Mouse (Mus musculus) small intestine, adult 2 months (tissue): ENCODE data around the gene Kcnmb1. TPM values are rescaled to one million over a fixed set of nuclear protein-coding genes. Genes with fewer than 3 reads are reported as not detected.
A peak's percentile ranks its signal among the peaks of the same experiment; 100 is the strongest.

Source experiments
- H3K27ac ChIP-seq: fragments of 200-500 bp; 2 replicates; pipeline ENCODE4 v1.5.1; 2012; ENCODE audit warnings: low read depth, low read length, control low read depth, inconsistent platforms; ENCODE audit not compliant: insufficient read depth
- H3K27me3 ChIP-seq: fragments of 200-500 bp; 2 replicates; pipeline ENCODE4 v1.6.1; 2012; ENCODE audit warnings: mild to moderate bottlenecking, moderate library complexity, low read length, inconsistent platforms; ENCODE audit not compliant: control insufficient read depth, insufficient read depth
- H3K36me3 ChIP-seq: fragments of 200-500 bp; 2 replicates; pipeline ENCODE4 v1.6.1; 2012; ENCODE audit warnings: mild to moderate bottlenecking, low read length, control low read depth, inconsistent platforms; ENCODE audit not compliant: control insufficient read depth, insufficient read depth
- H3K4me1 ChIP-seq: fragments of 200-500 bp; 2 replicates; pipeline ENCODE4 v1.6.1; 2012; ENCODE audit warnings: low read length, inconsistent platforms, mixed read lengths; ENCODE audit not compliant: control insufficient read depth, insufficient read depth, insufficient read length
- H3K4me3 ChIP-seq: fragments of 200-500 bp; 2 replicates; pipeline ENCODE4 v1.5.1; 2012; ENCODE audit warnings: low read depth, mild to moderate bottlenecking, control low read depth, inconsistent platforms, low read length, moderate library complexity
- CTCF ChIP-seq: fragments of 200-500 bp; IDR thresholded peaks from 2 replicates; pipeline ENCODE4 v1.5.1; 2012; ENCODE audit warnings: low read depth, mild to moderate bottlenecking, control low read depth, inconsistent platforms, low read length, moderate library complexity, mixed read lengths; ENCODE audit not compliant: insufficient replicate concordance, insufficient read length; ENCODE audit errors: extremely low read depth
- POLR2A ChIP-seq: fragments of 200-500 bp; IDR thresholded peaks from 2 replicates; pipeline ENCODE4 v1.6.1; 2012; ENCODE audit warnings: low read depth, mild to moderate bottlenecking, control low read depth, inconsistent platforms, low read length, moderate library complexity
- WGBS: fragments of 180-500 bp; shearing (Covaris S2); methylation state at CpG from one replicate; pipeline ENCODE4 v1.1.7; 2018; 5-methylcytosine and 5-hydroxymethylcytosine counted together
- polyA plus RNA-seq: library from polyadenylated mRNA; depleted of rRNA; stranded (reverse); fragments of >200 nt; gene quantifications from 2 replicates; pipeline ENCODE4 v1.2.3, GENCODE M21; 2012

The Kcnmb1 gene
- polyA plus RNA-seq, 1 experiment = 2.1 TPM

- H3K27ac ChIP-seq = no peak overlapping the region
- TF ChIP-seq POLR2A (no peak), CTCF (no peak)
- no peak overlapping the region for H3K4me3 ChIP-seq
- no peaks in the 10 kb centered on the region for H3K4me1 ChIP-seq
- H3K36me3 ChIP-seq = no peaks in the 10 kb centered on the region
- WGBS = 59% methylated on average over 14 of the region's 14 CpGs
- no peaks in the 10 kb centered on the region for H3K27me3 ChIP-seq
Measured at GRCm38 (mm10) chr11:33974341-33975040, 11.7 kb downstream of the Kcnmb1 start.

- Histone ChIP-seq H3K4me1 (no peaks in the 10 kb centered on the region), H3K27ac (no peak overlapping the region), H3K36me3 (no peaks in the 10 kb centered on the region), H3K4me3 (no peak overlapping the region), H3K27me3 (no peaks in the 10 kb centered on the region)
- 81% methylated on average over 2 of the region's 2 CpGs for WGBS
- no peak for TF ChIP-seq CTCF
- no peak for TF ChIP-seq POLR2A
Measured at GRCm38 (mm10) chr11:33975121-33975520, 12.3 kb downstream of the Kcnmb1 start.

DNA sequence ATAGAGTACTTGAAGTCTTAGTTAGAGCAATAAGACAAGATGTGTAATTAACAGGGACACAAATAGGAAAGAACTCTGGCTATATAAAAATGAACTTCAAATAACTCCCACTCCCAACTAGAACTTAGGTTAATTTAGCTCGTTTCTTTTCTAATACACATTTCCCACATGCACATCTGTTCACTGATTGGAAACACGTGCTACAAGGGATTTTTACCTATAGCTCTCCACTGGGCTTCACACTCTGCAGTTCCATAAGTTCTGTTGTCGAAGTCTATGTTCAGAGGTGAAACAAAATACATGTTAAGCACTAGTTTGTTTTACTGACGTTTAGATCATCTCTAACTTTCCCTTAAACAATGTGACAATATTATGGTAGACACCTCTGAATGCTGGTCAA, 17.3 kb downstream of the Kcnmb1 start:
- no peak overlapping the region for H3K4me3 ChIP-seq
- no peaks in the 10 kb centered on the region for H3K4me1 ChIP-seq
- H3K27me3 ChIP-seq = no peaks in the 10 kb centered on the region
- no peak overlapping the region for H3K27ac ChIP-seq
- WGBS = 74% methylated on average over 4 of the region's 4 CpGs
- no peak for TF ChIP-seq CTCF
- no peak for TF ChIP-seq POLR2A
- no peaks in the 10 kb centered on the region for H3K36me3 ChIP-seq

DNA sequence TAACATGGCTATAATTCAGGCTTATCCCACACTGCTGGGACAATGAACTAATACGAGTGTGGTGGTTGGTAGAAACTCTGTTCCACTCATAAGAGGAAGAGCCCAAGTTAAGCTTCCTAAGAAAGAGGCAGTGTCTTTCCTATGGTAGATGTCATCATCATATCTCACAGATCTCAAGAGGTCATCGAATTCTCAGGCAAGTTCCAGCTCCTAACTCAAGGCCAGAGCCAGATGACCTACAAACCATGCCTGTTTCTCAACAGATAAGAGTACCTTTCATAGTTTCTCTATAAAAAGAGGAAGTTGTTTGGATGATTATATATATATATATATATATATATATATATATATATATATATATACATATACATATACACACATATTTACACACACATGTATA, 23.7 kb downstream of the Kcnmb1 start:
- H3K4me3 ChIP-seq = no peak overlapping the region
- H3K27ac ChIP-seq = no peak overlapping the region
- no peaks in the 10 kb centered on the region for H3K4me1 ChIP-seq
- no peaks in the 10 kb centered on the region for H3K27me3 ChIP-seq
- WGBS = 76% methylated on average over 2 of the region's 2 CpGs
- no peaks in the 10 kb centered on the region for H3K36me3 ChIP-seq
- no peak for TF ChIP-seq CTCF
- TF ChIP-seq POLR2A = no peak

- TF ChIP-seq POLR2A (no peak), CTCF (no peak)
- 28% methylated on average over 5 of the region's 5 CpGs for WGBS
- H3K4me1 ChIP-seq = no peaks in the 10 kb centered on the region
- no peaks in the 10 kb centered on the region for H3K36me3 ChIP-seq
- no peak overlapping the region for H3K4me3 ChIP-seq
- no peak overlapping the region for H3K27ac ChIP-seq
- no peaks in the 10 kb centered on the region for H3K27me3 ChIP-seq
Measured at GRCm38 (mm10) chr11:33990002-33990401, 27.2 kb downstream of the Kcnmb1 start.

DNA sequence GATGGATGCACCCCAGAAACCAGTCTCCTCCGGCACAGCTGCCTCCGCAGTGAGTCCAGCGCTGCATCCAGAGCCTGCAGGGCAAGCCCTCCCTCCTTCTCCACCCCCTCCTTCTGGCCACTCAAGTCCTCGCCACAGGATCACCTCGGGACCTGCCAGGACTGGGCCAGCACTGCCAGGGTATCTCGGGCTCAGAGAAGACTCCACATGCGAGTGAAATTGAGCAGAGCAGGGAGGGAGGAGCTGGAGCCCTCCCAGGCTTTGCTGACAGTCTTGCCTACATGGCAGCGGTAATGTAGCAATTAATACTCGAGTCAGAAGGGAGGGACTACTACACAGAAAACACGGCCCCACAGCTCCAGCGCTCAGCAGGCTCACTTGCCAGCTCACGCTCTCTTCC, 30.1 kb downstream of the Kcnmb1 start, which contains the start of gene Kcnip1:
Gene Kcnip1, minus strand, starts transcription at position 215 of the 400 bp plus-strand sequence.
- Histone ChIP-seq H3K27ac (no peak within 1 kb of the TSS), H3K27me3 (no peaks in the 10 kb centered on the region), H3K36me3 (no peaks in the 10 kb centered on the region), H3K4me3 (peak within 1 kb of the TSS; percentile 1; the same call in 1 of the 2 replicates), H3K4me1 (no peaks in the 10 kb centered on the region)
- TF ChIP-seq POLR2A = no peak
- no peak for TF ChIP-seq CTCF
- WGBS = 16% methylated on average over 12 of the region's 12 CpGs

GRCm38 (mm10) chr11:33993496-33993895, 30.7 kb downstream of the Kcnmb1 start:
- WGBS = 46% methylated on average over 5 of the region's 5 CpGs
- Histone ChIP-seq H3K27ac (no peak overlapping the region), H3K27me3 (no peaks in the 10 kb centered on the region), H3K4me3 (no peak overlapping the region), H3K4me1 (no peaks in the 10 kb centered on the region), H3K36me3 (no peaks in the 10 kb centered on the region)
- no peak for TF ChIP-seq POLR2A
- no peak for TF ChIP-seq CTCF
